Mouse (Mus musculus): ENCODE data around the gene Gm10518. TPM values are rescaled to one million over a fixed set of nuclear protein-coding genes. Genes with fewer than 3 reads are reported as not detected.

The Gm10518 gene
- polyA plus RNA-seq, 1 experiment from 2014 or later = not detected

GRCm38 (mm10) chr1:179847173-179847572 is 44.0 kb downstream of the Gm10518 start:
- Histone ChIP-seq H3K27ac (no peak overlapping the region), H3K79me2 (ENCODE audit: inconsistent target) (no peaks in the 10 kb centered on the region), H3K36me3 (ENCODE audit: inconsistent target) (no peaks in the 10 kb centered on the region), H3K4me3 (ENCODE audit: inconsistent target) (no peak overlapping the region)
- WGBS (ENCODE audit: missing documents) = 23% methylated on average over 7 of the region's 7 CpGs

GRCm38 (mm10) chr1:179847759-179848389 is 44.7 kb downstream of the Gm10518 start:
- Histone ChIP-seq H3K4me3 (ENCODE audit: inconsistent target) (no peak overlapping the region), H3K79me2 (ENCODE audit: inconsistent target) (no peaks in the 10 kb centered on the region), H3K36me3 (ENCODE audit: inconsistent target) (no peaks in the 10 kb centered on the region), H3K27ac (no peak overlapping the region)
- WGBS (ENCODE audit: missing documents) = 17% methylated on average over 20 of the region's 20 CpGs

- Histone ChIP-seq H3K36me3 (ENCODE audit: inconsistent target) (no peaks in the 10 kb centered on the region), H3K79me2 (ENCODE audit: inconsistent target) (no peaks in the 10 kb centered on the region), H3K27ac (no peak overlapping the region), H3K4me3 (ENCODE audit: inconsistent target) (no peak overlapping the region)
- 32% methylated on average over 4 of the region's 4 CpGs for WGBS (ENCODE audit: missing documents)
Observed at GRCm38 (mm10) chr1:179853421-179853820, 50.2 kb downstream of the Gm10518 start.

Other genes starting within 250 kb of the Gm10518 start
- gene Sccpdh, start 135.2 kb upstream of the Gm10518 start, polyA plus RNA-seq (2018) = 8.7 to 18.7 TPM (median 15.8 TPM) in 3 replicates
- gene Kif28, start 58.1 kb upstream of the Gm10518 start, polyA plus RNA-seq (2018) = not detected in 3 replicates
- gene Ahctf1, start 304 bp downstream of the Gm10518 start, polyA plus RNA-seq (2018) = 13.3 to 22.7 TPM (median 21.5 TPM) in 3 replicates
- 1.2 to 3.6 TPM (median 3.3 TPM) in 3 replicates for gene Cdc42bpa, start 157.1 kb downstream of the Gm10518 start, polyA plus RNA-seq (2018)

All from macrophage (primary cell).